17 mouse cellular contexts compared by ENCODE assay signal in genomic region chr10:52791560-52791959, GRCm38 (mm10).
DNase-seq lines count a peak whose midpoint lies in the region; ATAC-seq and TF ChIP-seq lines count a peak whose summit lies in the region.
"Had no signal": no experiment of that assay in that cellular context is flagged by ENCODE, and none has a peak within 500 bp of the region (broad histone marks: within the 10 kb centered on the region; RNA-seq: fewer than 3 reads in every experiment).

No protein-coding gene starts in this region.

- TF ChIP-seq CTCF in forebrain, postnatal 0 days (IDR thresholded peaks at IDR 0.05; ENCODE audit: low read depth) = no peak

- no peaks in the 10 kb centered on the region for H3K36me3 ChIP-seq in forebrain, postnatal 0 days (ENCODE audit: insufficient read depth)
- H3K36me3 ChIP-seq: liver, embryonic 12.5 days had no signal

- H3K9ac ChIP-seq in forebrain, postnatal 0 days = no peak overlapping the region
- H3K9ac ChIP-seq: liver, embryonic 12.5 days had no signal

- no peaks in the 10 kb centered on the region for H3K4me1 ChIP-seq in forebrain, postnatal 0 days (ENCODE audit: insufficient read depth)
- H3K4me1 ChIP-seq: liver, embryonic 12.5 days; megakaryocyte, embryonic 14.5 days had no signal

- no peak overlapping the region for H3K27ac ChIP-seq in forebrain, postnatal 0 days (ENCODE audit: low read depth, low read length)
- H3K27ac ChIP-seq: liver, embryonic 12.5 days had no signal

- intact Hi-C loops in heart, postnatal 14 days (cut with DNase I) = no loop called here

- H3K4me2 ChIP-seq in forebrain, postnatal 0 days (ENCODE audit: low read depth) = no peak overlapping the region
- H3K4me2 ChIP-seq: liver, embryonic 12.5 days had no signal

- ATAC-seq in forebrain, postnatal 0 days = peak; percentile 20; the same call in 1 of the 2 replicates
- ATAC-seq: liver, embryonic 12.5 days had no signal

- DNase-seq in embryo, embryonic 10 days (ENCODE audit: low spot score) = peak; percentile 6
- DNase-seq in embryo, embryonic 9.5 days (ENCODE audit: extremely low spot score) = no peak
- peak; percentile 33 for DNase-seq in layer of hippocampus, adult 9-11 months
- DNase-seq in layer of hippocampus, adult 9-10 months (ENCODE audit: low spot score) = no peak
- peak; percentile 75 for DNase-seq in Muller cell, postnatal 12 days (ENCODE audit: inconsistent ontology term)
- DNase-seq in forebrain, postnatal 0 days = peak; percentile 14
- no peak for DNase-seq in heart, postnatal 14 days
- DNase-seq: adrenal gland, adult 8-10 months; B cell, adult 2 months; gastrocnemius, postnatal 10 days; heart, postnatal 4 days; kidney, adult 18-20 months; kidney, postnatal 4 days; right cerebral cortex, adult 18-20 months; thymus, postnatal 4 days had no signal

- 37% methylated on average over 6 of the region's 6 CpGs for WGBS in forebrain, postnatal 0 days

- H3K9me3 ChIP-seq in forebrain, postnatal 0 days (ENCODE audit: low read length) = no peaks in the 10 kb centered on the region
- H3K9me3 ChIP-seq: liver, embryonic 12.5 days; megakaryocyte, embryonic 14.5 days had no signal

- H3K4me3 ChIP-seq in forebrain, postnatal 0 days (ENCODE audit: low read depth, low read length) = no peak overlapping the region
- H3K4me3 ChIP-seq: liver, embryonic 12.5 days; megakaryocyte, embryonic 14.5 days had no signal

- no peaks in the 10 kb centered on the region for H3K27me3 ChIP-seq in forebrain, postnatal 0 days (ENCODE audit: insufficient read depth, low read length)
- H3K27me3 ChIP-seq: liver, embryonic 12.5 days; megakaryocyte, embryonic 14.5 days had no signal

Comparison
In these comparisons a context has a peak if more than half of its experiments do, and no peak if none do; other contexts are left out.
1. DNase-seq: peak in embryo, embryonic 10 days (single experiment), layer of hippocampus, adult 9-11 months (single experiment), Muller cell, postnatal 12 days (single experiment) and forebrain, postnatal 0 days (single experiment); none in embryo, embryonic 9.5 days (single experiment), layer of hippocampus, adult 9-10 months (single experiment) and heart, postnatal 14 days (0 of 2).